15 mouse cellular contexts compared by ENCODE assay signal in the genomic region with DNA sequence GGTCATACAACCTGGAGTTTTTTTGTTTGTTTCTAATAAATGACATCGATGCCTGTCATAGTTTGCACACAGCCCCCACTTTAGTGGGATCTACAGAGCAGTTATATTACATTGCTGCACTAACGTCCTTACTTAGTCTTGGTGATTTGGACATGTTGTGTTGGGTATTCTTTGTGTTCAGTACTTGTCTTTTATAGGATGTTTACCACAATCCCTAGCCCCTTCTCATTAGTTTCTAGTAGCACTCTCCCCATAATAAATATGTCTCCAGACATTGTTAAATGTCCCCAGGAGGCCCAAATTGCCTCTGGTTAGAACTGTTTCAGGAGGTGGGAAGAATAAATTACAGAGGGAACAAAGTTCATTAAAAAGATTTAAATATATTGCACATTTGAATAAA.
"Had no signal": no experiment of that assay in that cellular context is flagged by ENCODE, and none has a peak within 500 bp of the region (broad histone marks: within the 10 kb centered on the region; RNA-seq: fewer than 3 reads in every experiment).

No protein-coding gene starts in this region.

- H3K4me3 ChIP-seq: intestine, embryonic 15.5 days; layer of hippocampus, adult 2 months; liver, embryonic 13.5 days; midbrain, embryonic 12.5 days had no signal

- DNase-seq: kidney, adult 11 months; kidney, adult 9 months; kidney, postnatal 25 days; layer of hippocampus, adult 9-11 months; liver, embryonic 13.5 days; lung, adult 2 months; lung, postnatal 14 days; lung, postnatal 4 days; thymus, adult 2 months; thymus, postnatal 14 days; thymus, postnatal 4 days had no signal

- H3K4me2 ChIP-seq: intestine, embryonic 15.5 days; liver, embryonic 13.5 days; midbrain, embryonic 12.5 days had no signal

- ATAC-seq: intestine, embryonic 15.5 days had no signal

- H3K27ac ChIP-seq: intestine, embryonic 15.5 days; layer of hippocampus, adult 2 months; liver, embryonic 13.5 days; midbrain, embryonic 12.5 days; stomach, postnatal 0 days had no signal

- H3K27me3 ChIP-seq: intestine, embryonic 15.5 days; liver, embryonic 13.5 days; midbrain, embryonic 12.5 days had no signal

- H3K9ac ChIP-seq: intestine, embryonic 15.5 days; liver, embryonic 13.5 days; midbrain, embryonic 12.5 days had no signal

- H3K4me1 ChIP-seq: intestine, embryonic 15.5 days; midbrain, embryonic 12.5 days had no signal

- H3K9me3 ChIP-seq: intestine, embryonic 15.5 days; liver, embryonic 13.5 days; midbrain, embryonic 12.5 days had no signal
